In genomic region chr3:98888206-98888605, GRCm38 (mm10) we compare ENCODE assay signal across 27 mouse cellular contexts. TPM values are rescaled to one million over a fixed set of nuclear protein-coding genes. Genes with fewer than 3 reads are reported as not detected.
"Had no signal": no experiment of that assay in that cellular context is flagged by ENCODE, and none has a peak within 500 bp of the region (broad histone marks: within the 10 kb centered on the region; RNA-seq: fewer than 3 reads in every experiment).

No protein-coding gene starts in this region.

- H3K4me1 ChIP-seq: kidney, embryonic 15.5 days; lung, embryonic 15.5 days; megakaryocyte, embryonic 14.5 days; midbrain, embryonic 10.5 days; midbrain, embryonic 13.5 days; neural tube, embryonic 13.5 days had no signal

- H3K9me3 ChIP-seq: kidney, embryonic 15.5 days; lung, embryonic 15.5 days; megakaryocyte, embryonic 14.5 days; midbrain, embryonic 10.5 days; midbrain, embryonic 13.5 days; neural tube, embryonic 13.5 days had no signal

- H3K4me3 ChIP-seq: kidney, embryonic 15.5 days; left cerebral cortex, adult 2 months; lung, embryonic 15.5 days; megakaryocyte, embryonic 14.5 days; midbrain, embryonic 10.5 days; midbrain, embryonic 13.5 days; myocyte; neural tube, embryonic 13.5 days had no signal

- H3K27me3 ChIP-seq: kidney, embryonic 15.5 days; lung, embryonic 15.5 days; megakaryocyte, embryonic 14.5 days; midbrain, embryonic 13.5 days; neural tube, embryonic 13.5 days had no signal

- H3K36me3 ChIP-seq: kidney, embryonic 15.5 days; lung, embryonic 15.5 days; midbrain, embryonic 10.5 days; midbrain, embryonic 13.5 days; neural tube, embryonic 13.5 days had no signal

- DNase-seq: kidney, adult 11 months; kidney, adult 8-10 months; kidney, postnatal 10 days; kidney, postnatal 36 days; layer of hippocampus, postnatal 36 days; lung, adult 18-20 months; lung, postnatal 10 days; lung, postnatal 36 days; thymus, postnatal 25 days had no signal

- H3K27ac ChIP-seq: kidney, embryonic 15.5 days; left cerebral cortex, adult 2 months; liver, embryonic 14.5 days; lung, embryonic 15.5 days; midbrain, embryonic 10.5 days; midbrain, embryonic 13.5 days; neural tube, embryonic 13.5 days had no signal

RNA-seq across cellular contexts. Expression of gene Hao2, which starts 4.8 kb away (rescaled TPM):
- total RNA-seq: layer of hippocampus, adult 8-10 months; layer of hippocampus, postnatal 10 days; layer of hippocampus, postnatal 36 days; left cerebral cortex, adult 2 months; left cerebral cortex, postnatal 10 days; left cerebral cortex, postnatal 36 days; monocyte, adult 5-6 weeks; neutrophil, adult 5-6 weeks had no signal
- polyA plus RNA-seq: limb, embryonic 11.5 days; midbrain, embryonic 13.5 days; midbrain, embryonic 16.5 days; myocyte; neural tube, embryonic 13.5 days had no signal

RNA-seq across cellular contexts. Expression of gene Hsd3b1, which starts 28.6 kb away (rescaled TPM):
- total RNA-seq: layer of hippocampus, postnatal 10 days; layer of hippocampus, postnatal 36 days; left cerebral cortex, adult 2 months; left cerebral cortex, postnatal 10 days; left cerebral cortex, postnatal 36 days; monocyte, adult 5-6 weeks; neutrophil, adult 5-6 weeks had no signal
- polyA plus RNA-seq: lung, embryonic 15.5 days; midbrain, embryonic 16.5 days; myocyte; neural tube, embryonic 13.5 days; spleen, adult 2 months had no signal
